In the genomic region with DNA sequence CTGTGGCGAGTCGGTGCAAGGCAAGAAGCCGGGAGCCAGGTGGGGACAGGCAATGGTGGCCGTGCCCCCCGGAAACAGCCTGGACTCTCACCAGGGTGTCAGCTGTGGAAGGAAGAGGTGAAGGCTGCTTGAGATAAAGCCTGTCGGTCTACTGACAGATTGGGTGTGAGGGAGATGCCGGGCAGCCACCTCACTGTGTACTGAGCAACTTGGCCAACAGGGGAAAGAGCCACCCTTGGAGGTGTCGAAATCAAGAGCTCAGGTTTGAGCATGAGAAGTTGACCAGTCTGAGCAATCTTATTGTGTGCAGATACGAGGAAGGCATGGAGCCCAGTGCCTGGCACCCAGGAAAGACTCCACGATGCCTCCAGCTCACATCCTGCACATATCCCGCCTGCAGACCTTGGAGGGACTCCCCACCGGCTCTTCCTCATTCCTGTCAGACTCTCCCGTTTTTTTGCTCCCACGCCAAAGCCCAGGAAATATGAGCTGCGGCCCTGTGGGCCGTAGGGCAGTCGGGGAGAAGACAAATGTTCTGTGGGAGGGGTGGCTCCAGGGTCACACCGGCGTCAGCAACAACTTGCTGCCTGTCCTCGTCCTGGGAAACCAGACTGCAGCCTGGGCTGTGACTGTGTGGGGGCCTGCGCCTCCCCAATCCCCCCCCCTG, we compare ENCODE assay signal across 10 mouse cellular contexts.
DNase-seq lines count a peak whose midpoint lies in the region; ATAC-seq and TF ChIP-seq lines count a peak whose summit lies in the region.
"Had no signal": no experiment of that assay in that cellular context is flagged by ENCODE, and none has a peak within 500 bp of the region (broad histone marks: within the 10 kb centered on the region; RNA-seq: fewer than 3 reads in every experiment).

No protein-coding gene starts in this region.

- no peak for TF ChIP-seq CTCF in lung, embryonic 14.5 days (IDR thresholded peaks at IDR 0.05; ENCODE audit: low read depth)
- TF ChIP-seq CTCF in lung, adult 2 months (IDR thresholded peaks at IDR 0.05; ENCODE audit: insufficient read depth, low read length), result no peak

- no peaks in the 10 kb centered on the region for H3K36me3 ChIP-seq in heart, embryonic 11.5 days (ENCODE audit: control insufficient read depth, insufficient read depth, low read length)
- H3K36me3 ChIP-seq in lung, embryonic 14.5 days (ENCODE audit: insufficient read depth), result no peaks in the 10 kb centered on the region
- no peaks in the 10 kb centered on the region for H3K36me3 ChIP-seq in limb, embryonic 13.5 days
- H3K36me3 ChIP-seq: liver, embryonic 13.5 days had no signal

- intact Hi-C loops in heart, postnatal 36 days (cut with DNase I), result no loop called here

- ATAC-seq in heart, embryonic 11.5 days (replicated peaks; ENCODE audit: insufficient number of reproducible peaks, low FRiP score, low TSS enrichment), result no peak
- peak; percentile 50 for ATAC-seq in lung, embryonic 14.5 days (ENCODE audit: insufficient read depth)
- 0 out of 2 replicates have a peak, but pooled peaks have one; percentile 36 for ATAC-seq in limb, embryonic 13.5 days (ENCODE audit: low FRiP score, low read depth)

- H3K4me2 ChIP-seq in heart, embryonic 11.5 days, result peak overlapping the region; percentile 36; the same call in 1 of the 2 replicates
- H3K4me2 ChIP-seq in lung, embryonic 14.5 days, result peak overlapping the region; percentile 23; the same call in 1 of the 2 replicates
- H3K4me2 ChIP-seq in limb, embryonic 13.5 days (replicated peaks), result 0 out of 2 replicates have a peak overlapping the region, but pooled peaks have one; percentile 3
- H3K4me2 ChIP-seq: liver, embryonic 13.5 days had no signal

- H3K9me3 ChIP-seq in heart, embryonic 11.5 days (replicated peaks; ENCODE audit: control insufficient read depth, low read length), result no peaks in the 10 kb centered on the region
- H3K9me3 ChIP-seq in lung, embryonic 14.5 days (ENCODE audit: low read depth, low read length), result no peaks in the 10 kb centered on the region
- H3K9me3 ChIP-seq in limb, embryonic 13.5 days, result no peaks in the 10 kb centered on the region
- H3K9me3 ChIP-seq: liver, embryonic 13.5 days had no signal

- WGBS in heart, embryonic 11.5 days (ENCODE audit: insufficient replicate concordance), result 10% methylated on average over 21 of the region's 21 CpGs
- 10% methylated on average over 21 of the region's 21 CpGs for WGBS in lung, embryonic 14.5 days
- 23% methylated on average over 21 of the region's 21 CpGs for WGBS in lung, adult 2 months
- 17% methylated on average over 21 of the region's 21 CpGs for WGBS in limb, embryonic 13.5 days

- H3K27me3 ChIP-seq in heart, embryonic 11.5 days (ENCODE audit: control insufficient read depth, insufficient read depth, low read length), result peaks cover 11% of the 10 kb centered on the region
- peaks cover 21% of the 10 kb centered on the region; the same call in 1 of the 2 replicates for H3K27me3 ChIP-seq in lung, embryonic 14.5 days (ENCODE audit: insufficient read depth, low read length)
- peaks cover 69% of the 10 kb centered on the region for H3K27me3 ChIP-seq in limb, embryonic 13.5 days

- no peak for TF ChIP-seq POLR2A in lung, adult 2 months (IDR thresholded peaks at IDR 0.05; ENCODE audit: borderline replicate concordance, extremely low read depth, low read depth, low read length)

- DNase-seq in heart, postnatal 36 days, result no peak
- DNase-seq in lung, embryonic 14.5 days, result peak; percentile 69
- no peak for DNase-seq in lung, adult 2 months
- DNase-seq in embryo, embryonic 11 days, result peak; percentile 62
- DNase-seq in cerebellum, adult 11 months, result no peak
- DNase-seq in natural killer cell, adult 2 months (ENCODE audit: low spot score in 2 of 2), result no peak
- DNase-seq: layer of hippocampus, adult 9-11 months; liver, embryonic 13.5 days had no signal

- H3K4me3 ChIP-seq in heart, embryonic 11.5 days (ENCODE audit: low read depth, low read length), result no peak overlapping the region
- H3K4me3 ChIP-seq in lung, embryonic 14.5 days (ENCODE audit: low read depth, low read length), result no peak overlapping the region
- H3K4me3 ChIP-seq in lung, adult 2 months (replicated peaks; ENCODE audit: extremely low read depth, low read depth, low read length), result no peak overlapping the region
- H3K4me3 ChIP-seq in limb, embryonic 13.5 days, result no peak overlapping the region
- H3K4me3 ChIP-seq: liver, embryonic 13.5 days had no signal

- no peak overlapping the region for H3K27ac ChIP-seq in heart, embryonic 11.5 days (ENCODE audit: low read depth, low read length)
- no peak overlapping the region for H3K27ac ChIP-seq in lung, embryonic 14.5 days (ENCODE audit: low read depth)
- H3K27ac ChIP-seq in limb, embryonic 13.5 days, result no peak overlapping the region
- H3K27ac ChIP-seq: liver, embryonic 13.5 days had no signal

- H3K9ac ChIP-seq in heart, embryonic 11.5 days (ENCODE audit: low read depth, low read length), result no peak overlapping the region
- no peak overlapping the region for H3K9ac ChIP-seq in lung, embryonic 14.5 days
- H3K9ac ChIP-seq in limb, embryonic 13.5 days, result no peak overlapping the region
- H3K9ac ChIP-seq: liver, embryonic 13.5 days had no signal

- peaks cover 32% of the 10 kb centered on the region for H3K4me1 ChIP-seq in heart, embryonic 11.5 days (ENCODE audit: control insufficient read depth, insufficient read depth, low read length)
- peaks cover 19% of the 10 kb centered on the region for H3K4me1 ChIP-seq in lung, embryonic 14.5 days (ENCODE audit: insufficient read depth)
- H3K4me1 ChIP-seq in lung, adult 2 months (ENCODE audit: control insufficient read depth, insufficient read depth, low read length), result peaks cover 11% of the 10 kb centered on the region; the same call in 1 of the 2 replicates
- H3K4me1 ChIP-seq in limb, embryonic 13.5 days, result peaks cover 25% of the 10 kb centered on the region

Comparison
In these comparisons a context has a peak if more than half of its experiments do, and no peak if none do; other contexts are left out.
1. DNase-seq: peak in lung, embryonic 14.5 days (single experiment) and embryo, embryonic 11 days (single experiment); none in heart, postnatal 36 days (0 of 2), lung, adult 2 months (single experiment), cerebellum, adult 11 months (single experiment) and natural killer cell, adult 2 months (0 of 2).
2. Peak in every context shown above with its lines, with median percentiles within 50 percentile points of each other: H3K4me2 ChIP-seq.